Mouse (Mus musculus): ENCODE measurements around the gene Gm884.
"Not testable (repeated sequence)": the region's sequence is repeated elsewhere in the genome, so short reads cannot be mapped to it uniquely, and the experiment has no call there.

Gm884 gene

DNA sequence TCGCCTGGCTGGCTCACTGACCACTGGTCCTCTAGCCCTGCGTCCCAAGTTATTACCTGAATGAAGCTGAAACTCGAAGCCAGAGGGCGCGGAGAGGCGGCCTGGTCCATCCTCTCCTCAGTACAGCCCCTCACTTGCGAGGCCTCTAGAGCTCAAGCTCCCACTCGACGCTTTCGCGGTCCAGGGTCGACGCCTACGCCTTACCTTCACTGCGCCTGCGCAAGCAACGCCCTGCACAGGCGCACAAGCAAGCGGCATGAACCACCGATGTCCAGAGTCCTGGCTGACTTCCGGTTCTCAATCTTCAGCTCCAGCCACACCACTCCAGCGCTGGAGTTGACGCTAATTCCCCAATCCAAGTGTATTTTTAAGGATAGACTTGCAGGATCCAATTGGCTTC is 6.5 kb upstream of the Gm884 start:
- no peak for DNase-seq

DNA sequence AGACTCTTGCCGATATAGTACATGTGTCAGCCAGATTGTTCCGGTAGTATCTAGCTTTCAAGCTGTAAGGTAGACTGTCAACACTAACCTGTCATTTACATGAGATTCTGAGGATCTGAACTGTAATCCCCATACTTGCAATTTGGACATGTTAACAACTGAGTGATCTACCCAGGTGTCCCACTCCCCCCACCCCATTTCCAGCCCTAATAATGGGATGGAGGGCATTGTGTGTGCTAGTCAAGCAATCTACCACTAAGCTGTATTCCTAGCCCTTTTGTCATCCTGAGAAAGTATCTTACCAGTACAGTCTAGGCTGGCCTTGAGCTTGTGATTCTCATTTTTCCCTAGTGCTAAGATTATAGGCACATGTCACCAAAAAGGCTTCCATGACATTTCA is 10.2 kb downstream of the Gm884 start:
- no peak for DNase-seq

DNA sequence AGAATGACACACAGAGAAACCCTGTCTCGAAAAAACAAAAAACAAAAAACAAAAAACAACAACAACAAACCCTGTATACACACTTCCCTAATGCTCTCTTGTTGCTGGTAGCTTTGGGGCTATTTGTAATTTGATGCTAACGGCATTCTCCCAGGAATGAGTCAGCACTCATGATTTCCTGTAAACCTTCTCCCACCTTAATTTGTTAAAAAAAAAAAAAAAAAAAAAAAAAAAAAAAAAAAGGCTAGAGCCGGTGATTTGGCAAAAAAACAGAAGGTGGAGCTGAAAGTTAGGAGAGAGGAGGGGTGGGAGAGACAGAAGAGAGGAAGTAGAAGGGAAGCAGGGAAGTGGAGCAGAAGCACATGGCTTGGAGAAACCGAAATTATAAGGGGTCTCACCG is 14.3 kb downstream of the Gm884 start:
- no peak for DNase-seq

DNA sequence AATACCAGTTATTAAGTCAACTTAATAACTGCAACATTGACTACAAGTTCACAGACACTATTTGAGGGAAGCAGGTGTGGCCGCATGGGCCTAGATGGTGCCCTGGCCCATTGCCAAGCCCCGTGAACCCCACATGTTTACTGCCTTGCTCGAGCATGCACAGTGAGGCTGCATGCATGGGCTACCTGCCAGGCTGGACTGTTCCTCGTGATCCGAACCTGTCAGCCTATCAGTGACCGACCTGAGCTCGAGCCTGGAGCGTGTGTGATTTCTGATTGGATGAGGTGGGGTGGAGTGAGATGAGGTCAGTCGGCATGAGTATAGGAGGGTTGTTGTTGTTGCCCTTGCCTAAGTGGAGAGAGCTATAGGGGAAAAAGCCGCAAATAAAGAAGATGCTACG is 42.6 kb downstream of the Gm884 start:
- DNase-seq = no peak

DNA sequence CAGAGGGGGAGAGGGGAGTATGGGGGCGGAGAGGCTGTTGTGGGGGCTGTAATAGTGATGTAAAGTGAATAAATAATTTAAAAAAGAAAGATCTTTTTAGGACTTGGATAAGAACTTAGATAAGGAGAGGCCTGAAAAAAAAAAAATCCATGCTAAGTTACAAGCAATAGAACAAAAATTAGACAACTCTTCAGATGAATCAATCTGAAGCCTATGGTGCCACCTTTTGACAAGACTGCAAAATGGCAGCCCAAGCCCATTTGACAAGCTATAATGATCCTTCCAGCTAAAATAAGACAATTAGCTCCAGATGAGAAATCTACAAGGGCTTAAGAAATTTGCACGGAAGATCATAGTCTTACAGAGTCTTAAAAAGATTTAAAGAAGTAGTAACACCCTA is 64.9 kb downstream of the Gm884 start:
- DNase-seq = peak; percentile 11

DNA sequence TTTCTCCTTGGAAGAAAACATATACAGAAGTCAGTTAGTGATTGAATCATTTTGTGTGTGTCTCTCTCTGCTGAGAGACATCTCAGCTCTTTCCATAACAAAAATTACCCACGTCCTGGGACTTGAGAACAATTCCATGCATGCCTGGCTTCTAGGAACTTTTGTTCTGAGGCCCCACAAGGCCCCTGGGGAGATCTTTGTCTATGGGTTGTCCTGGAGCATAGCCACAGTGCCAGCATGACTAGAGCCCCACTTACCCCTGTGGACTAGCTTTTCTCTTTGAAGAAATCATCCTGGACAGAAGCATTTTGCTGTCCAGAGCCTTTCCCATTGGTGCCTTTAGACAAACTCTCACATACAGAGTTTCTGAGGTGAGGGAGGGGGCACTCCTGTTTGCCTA is 86.0 kb downstream of the Gm884 start:
- DNase-seq = not testable (repeated sequence)

DNA sequence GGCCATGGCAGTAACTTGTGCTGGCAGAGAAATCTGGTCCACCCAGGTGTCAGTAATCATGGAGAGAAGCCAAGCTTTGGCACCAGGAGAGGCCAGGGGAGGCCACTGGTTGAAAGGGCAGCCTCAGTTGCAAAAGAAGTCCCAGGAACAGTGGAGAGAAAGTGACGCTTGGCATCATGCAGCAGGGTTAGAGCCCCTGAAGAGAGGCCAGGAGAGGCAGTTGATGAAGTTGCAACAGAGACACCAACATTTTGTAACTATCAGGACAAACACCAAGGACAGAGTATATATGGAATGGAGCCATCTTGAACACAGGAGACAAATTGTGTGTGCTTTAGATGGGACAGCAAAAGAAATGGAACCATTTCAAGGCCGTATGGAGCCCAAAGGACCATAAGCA is 108.8 kb downstream of the Gm884 start:
- no peak for DNase-seq

DNA sequence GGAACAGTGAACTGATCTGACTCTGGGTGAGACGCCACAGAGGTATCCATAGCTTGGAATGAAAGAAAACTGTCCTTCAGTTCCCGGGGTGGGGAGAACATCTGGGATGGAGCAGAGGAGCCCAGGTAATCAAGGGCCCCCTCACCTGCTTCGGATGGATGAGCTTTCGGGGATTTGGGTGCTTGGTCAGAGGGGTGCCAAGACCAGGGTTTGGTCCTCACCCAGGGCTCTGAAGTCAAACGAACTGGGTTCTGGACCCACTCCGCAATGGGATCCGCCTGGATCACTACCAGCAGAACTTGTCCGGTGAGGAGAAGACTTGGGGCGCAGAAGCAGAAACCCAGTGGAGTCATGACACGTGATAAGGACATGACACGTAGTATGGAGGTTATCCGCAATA is 116.4 kb downstream of the Gm884 start, which contains the start of gene Lrrc37a:
Gene Lrrc37a (minus strand): TSS at position 101 of the 400 bp plus-strand sequence.
- DNase-seq = no peak
